Mouse (Mus musculus) adipocyte (in vitro differentiated cells): ENCODE results near the gene AY761184.
"Not testable (repeated sequence)": the region's sequence is repeated elsewhere in the genome, so short reads cannot be mapped to it uniquely, and the experiment has no call there.

Experiments used
- DNase-seq: peaks from one replicate; pipeline ENCODE4 v3.0.0-alpha.2; 2016; ENCODE audit warnings: low spot score

AY761184 gene

DNA sequence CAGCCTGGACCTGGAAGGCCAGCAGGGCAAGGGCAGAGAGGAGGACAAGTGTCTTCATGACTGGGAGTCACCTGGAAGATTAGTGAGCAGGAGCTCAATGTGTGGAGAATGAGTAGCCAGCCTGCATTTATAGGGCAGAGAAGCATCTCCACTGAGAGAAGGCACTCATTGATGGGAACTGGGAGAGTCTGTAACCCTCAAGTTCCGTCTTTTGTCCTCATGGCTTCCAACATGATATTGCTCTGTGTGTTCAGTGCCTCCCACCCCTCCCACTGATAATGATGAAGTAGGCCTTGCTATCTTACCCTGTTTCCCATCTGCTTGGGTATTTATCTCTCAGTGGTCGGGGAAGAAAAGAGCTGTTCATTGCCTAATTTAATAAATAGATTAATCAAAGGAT, at the start of gene AY761184:
Gene AY761184 (minus strand): TSS at position 101 of the 400 bp plus-strand sequence.
- DNase-seq: not testable (repeated sequence)

DNA sequence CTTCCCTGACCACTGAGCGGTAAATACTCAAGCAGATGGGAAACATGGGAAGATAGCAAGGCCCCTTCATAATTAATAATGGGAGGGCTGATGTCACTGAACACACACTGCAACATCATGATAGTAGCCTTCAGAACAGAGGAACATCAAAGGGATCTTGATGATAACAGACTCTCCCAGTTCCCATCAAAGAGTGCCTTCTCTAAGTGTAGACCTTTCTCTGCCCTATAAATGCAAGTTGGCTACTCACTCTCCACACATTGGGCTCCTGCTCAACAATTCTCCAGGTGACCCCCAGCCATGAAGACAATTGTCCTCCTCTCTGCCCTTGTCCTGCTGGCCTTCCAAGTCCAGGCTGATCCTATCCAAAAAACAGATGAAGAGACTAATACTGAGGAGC, 37.9 kb downstream of the AY761184 start, which contains the start of gene Defa34:
Gene Defa34 (plus strand): TSS at position 301 of the 400 bp plus-strand sequence.
- DNase-seq: not testable (repeated sequence)

DNA sequence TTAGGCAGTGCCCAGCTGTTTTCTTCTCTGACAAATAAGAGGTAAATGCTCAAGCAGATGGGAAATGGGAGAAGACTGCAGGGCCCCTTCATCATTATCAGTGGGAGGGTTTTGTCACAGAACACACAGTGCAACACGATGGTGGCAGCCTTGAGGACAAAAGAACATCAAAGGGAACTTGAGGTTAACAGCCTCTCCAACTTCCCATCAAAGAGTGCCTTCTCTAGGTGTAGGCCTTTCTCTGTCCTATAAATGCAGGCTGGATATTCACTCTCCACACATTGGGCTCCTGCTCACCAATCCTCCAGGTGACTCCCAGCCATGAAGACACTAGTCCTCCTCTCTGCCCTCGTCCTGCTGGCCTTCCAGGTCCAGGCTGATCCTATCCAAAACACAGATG, 48.0 kb downstream of the AY761184 start, which contains the start of gene Defa17:
Gene Defa17 (plus strand): TSS at position 301 of the 400 bp plus-strand sequence.
- DNase-seq: not testable (repeated sequence)
